Mouse (Mus musculus) liver, adult 2 months (tissue): Measurements from ENCODE around the gene Nup205.

Experiments
- CTCF ChIP-seq: fragments of 200-500 bp; IDR thresholded peaks from 2 replicates; pipeline ENCODE4 v1.5.1; 2011; ENCODE audit warnings: low read depth, low read length, control low read depth
- POLR2A ChIP-seq: fragments of 200-500 bp; IDR thresholded peaks from 2 replicates; pipeline ENCODE4 v1.6.1; 2011; ENCODE audit warnings: low read length, control low read depth; ENCODE audit not compliant: insufficient read depth; ENCODE audit errors: extremely low read depth

DNA sequence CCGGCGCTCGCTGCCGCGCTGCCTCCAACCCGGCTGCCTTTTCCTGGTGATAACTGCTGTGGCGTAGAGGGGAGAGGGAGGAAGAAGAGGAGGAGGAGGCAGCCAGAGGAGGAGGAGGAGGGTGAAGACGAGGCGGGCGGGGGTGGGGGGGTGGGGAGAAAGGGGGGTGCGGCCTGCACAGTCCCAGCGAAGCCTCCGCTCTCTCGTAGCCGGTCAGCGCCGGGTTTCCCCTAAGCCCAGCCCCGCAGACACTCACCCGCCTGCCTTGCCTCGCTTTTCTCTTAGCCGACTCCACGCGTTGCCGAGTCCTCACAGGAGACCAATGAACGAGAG, 44.0 kb upstream of the Nup205 start:
- TF ChIP-seq CTCF (no peak), POLR2A (no peak)
